Mouse (Mus musculus) bone marrow macrophage, adult 2 months (primary cell): Measurements from ENCODE around the gene Avil.

Source experiments
- CTCF ChIP-seq: IDR thresholded peaks from 2 replicates; pipeline ENCODE4 v1.5.1; 2012; ENCODE audit warnings: low read depth, mild to moderate bottlenecking, low read length, moderate library complexity
- POLR2A ChIP-seq: IDR thresholded peaks from 2 replicates; pipeline ENCODE4 v1.6.1; 2012; ENCODE audit warnings: mild to moderate bottlenecking, low read depth, low read length, borderline replicate concordance

DNA sequence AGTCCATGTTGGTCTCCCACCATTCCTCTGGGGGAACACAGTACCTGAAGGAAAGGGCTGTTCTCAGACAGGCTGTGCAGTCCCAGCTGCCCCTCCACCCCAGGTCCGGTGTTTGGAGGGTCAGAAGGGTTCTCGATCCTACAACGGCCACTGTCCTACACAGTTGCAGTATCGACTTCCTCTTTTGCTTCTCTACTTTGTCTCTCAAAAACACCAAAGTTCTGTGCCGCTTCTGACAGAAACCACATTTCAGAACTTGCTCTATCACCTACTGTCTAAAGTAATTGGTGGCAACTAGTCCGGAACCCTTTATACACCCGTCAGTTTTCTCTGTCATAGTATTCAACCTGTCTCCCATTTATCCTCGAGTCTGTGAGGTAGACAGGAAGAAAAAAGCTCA lies 54.9 kb downstream of the Avil start:
- TF ChIP-seq POLR2A: no peak
- TF ChIP-seq CTCF: no peak
